Mouse (Mus musculus): Measurements from ENCODE around the gene D930048N14Rik. TPM values are rescaled to one million over a fixed set of nuclear protein-coding genes. Genes with fewer than 3 reads are reported as not detected.
"Not testable (repeated sequence)": the region's sequence is repeated elsewhere in the genome, so short reads cannot be mapped to it uniquely, and the experiment has no call there.

The D930048N14Rik gene
- total RNA-seq, 2 experiments from 2014 or later = 0.18 to 0.30 TPM

DNA sequence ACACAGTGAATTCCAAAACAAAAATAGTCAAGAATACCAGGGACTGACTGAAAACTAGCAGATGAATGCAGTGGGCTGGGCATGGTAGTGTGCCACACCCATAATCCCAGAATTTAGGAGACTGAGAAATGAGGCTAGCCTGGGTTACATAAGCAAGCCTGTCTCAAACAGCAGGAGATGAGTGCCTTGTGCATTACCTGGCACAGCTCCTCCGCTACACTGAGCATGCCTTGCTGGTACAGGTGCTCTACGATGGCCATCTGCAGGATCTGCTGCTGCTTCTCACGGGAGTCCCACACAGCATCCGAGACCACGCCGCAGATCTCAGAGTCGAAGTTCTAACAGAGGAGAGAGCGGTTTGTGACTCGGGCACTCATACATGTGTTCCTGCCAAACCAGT, 23.3 kb upstream of the D930048N14Rik start:
- intact Hi-C loops (cut with DNase I) = no loop called here
- DNase-seq = no peak

GRCm38 (mm10) chr11:51627907-51628306, 22.8 kb upstream of the D930048N14Rik start:
- no peak for DNase-seq

GRCm38 (mm10) chr11:51629651-51630314, 21.0 kb upstream of the D930048N14Rik start:
- no peak for DNase-seq
- intact Hi-C loops (cut with DNase I) = no loop called here

More at GRCm38 (mm10) chr11:51627907-51628306, 22.8 kb upstream of the D930048N14Rik start:
- intact Hi-C loops (cut with DNase I) = no loop called here

DNA sequence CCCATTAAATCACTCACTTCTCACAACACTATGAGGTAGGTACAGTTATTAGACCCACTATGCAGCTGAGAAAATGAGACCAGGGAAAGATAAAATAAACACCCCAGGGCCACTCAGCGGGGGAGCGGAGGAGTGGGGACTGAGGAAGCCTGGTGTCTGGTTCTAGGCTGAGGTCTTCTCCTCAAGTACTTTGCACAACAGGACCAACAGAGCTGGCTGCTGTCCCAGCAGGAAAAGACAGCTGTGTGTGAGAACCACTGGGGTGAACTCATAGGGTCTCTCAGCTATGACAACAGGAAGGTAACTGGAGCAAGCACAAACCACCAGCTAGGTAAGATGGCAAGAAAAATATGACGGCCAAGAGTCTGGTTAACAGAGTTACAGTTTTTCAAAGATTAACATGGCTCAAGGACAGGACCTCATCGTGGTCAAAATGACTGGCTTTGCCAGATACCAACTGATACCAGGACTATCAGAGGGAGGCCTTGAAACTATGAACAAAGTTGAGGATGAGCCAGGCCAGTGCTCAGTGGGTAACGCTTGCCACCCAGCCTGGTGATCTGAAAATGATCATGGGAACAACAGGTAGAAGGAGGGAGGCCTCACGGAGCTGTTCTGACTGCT, 18.5 kb upstream of the D930048N14Rik start:
- intact Hi-C loops (cut with DNase I) = no loop called here
- no peak for DNase-seq

GRCm38 (mm10) chr11:51633200-51633599, 17.6 kb upstream of the D930048N14Rik start:
- DNase-seq; intact Hi-C loops (cut with DNase I): not testable (repeated sequence)

DNA sequence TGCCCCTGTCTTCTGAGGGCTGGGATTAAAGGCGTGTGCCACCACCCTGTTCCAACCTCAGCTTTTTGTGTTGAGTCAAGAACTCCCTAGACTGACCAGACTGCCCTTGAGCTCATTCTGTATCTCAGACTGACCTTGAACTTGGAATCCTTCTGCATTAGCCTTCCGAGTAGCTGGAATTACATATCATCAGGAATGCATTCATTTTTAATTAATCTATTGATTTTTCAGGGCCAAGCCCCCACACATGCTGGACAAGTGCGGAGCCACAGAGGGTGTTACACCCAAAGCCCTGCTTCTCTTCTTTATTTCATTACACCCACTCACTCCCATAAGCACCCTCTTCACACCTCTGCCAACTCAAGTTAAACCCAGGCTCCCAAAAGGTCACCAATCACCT, 17.0 kb upstream of the D930048N14Rik start:
- no peak for DNase-seq
- intact Hi-C loops (cut with DNase I) = no loop called here

- no peak for DNase-seq
- intact Hi-C loops (cut with DNase I) = no loop called here
Measured at GRCm38 (mm10) chr11:51635127-51635524, 15.6 kb upstream of the D930048N14Rik start.

DNA sequence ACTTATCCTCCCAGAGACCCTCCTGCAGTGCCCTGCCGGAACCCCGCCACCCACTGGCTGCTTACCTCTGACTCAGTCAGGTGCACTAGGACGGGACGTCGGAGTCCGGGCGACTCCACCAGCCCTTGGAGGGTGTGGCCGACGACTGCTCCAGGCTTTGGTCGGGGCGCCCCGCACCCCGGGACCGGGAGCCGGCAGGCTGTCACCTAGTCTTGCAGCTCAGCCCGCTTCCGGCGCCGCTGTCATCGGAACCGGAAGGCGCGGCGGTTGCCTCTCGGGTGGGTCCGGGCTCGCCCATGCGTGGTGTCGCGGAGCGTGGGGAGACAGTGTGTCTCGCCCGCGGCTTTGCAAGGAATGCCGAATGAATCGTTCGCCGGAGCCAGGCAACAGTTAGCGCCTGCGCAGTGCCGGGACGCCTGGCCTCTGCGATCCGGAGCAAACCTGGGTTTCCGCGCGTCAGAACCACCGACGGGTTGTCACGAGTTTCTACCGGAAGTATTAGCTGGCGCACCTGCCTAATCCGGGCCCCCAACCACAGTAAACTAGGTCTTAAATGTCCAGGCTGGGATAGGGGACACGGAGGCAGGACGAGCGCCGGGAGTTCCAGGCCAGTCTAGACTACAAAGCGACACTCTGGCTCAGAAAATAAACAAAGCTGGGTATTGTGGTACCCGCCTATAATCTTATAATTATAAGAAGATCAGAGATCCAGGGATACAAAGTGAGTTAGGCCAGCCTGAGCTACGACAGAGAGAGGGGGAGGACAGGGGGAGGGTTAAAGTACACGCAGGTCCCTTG, 15.0 kb upstream of the D930048N14Rik start, which contains the start of gene Rmnd5b:
Rmnd5b (minus strand) TSS at position 372 of the 798 bp plus-strand sequence.
- peak; percentile 83 to 88 for DNase-seq
- intact Hi-C loops (cut with DNase I) = no loop called here

DNA sequence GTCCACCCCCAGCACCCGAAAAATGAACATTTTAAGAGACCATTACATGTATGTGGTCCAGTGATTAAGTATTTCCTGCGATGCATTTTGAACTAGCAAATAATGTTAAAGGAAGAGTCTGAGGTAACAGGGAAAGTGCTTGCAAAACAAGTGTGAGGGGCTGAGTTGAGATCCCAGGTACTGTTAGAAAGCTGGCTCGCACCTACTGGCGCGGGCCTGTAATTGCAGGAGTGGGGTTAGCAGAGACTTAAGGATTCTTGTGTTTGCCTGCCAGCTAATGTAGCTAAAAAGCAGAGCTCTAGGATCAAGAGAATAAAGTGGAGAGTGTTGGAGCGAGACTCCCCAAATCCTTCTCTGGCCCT, 14.4 kb upstream of the D930048N14Rik start:
- intact Hi-C loops (cut with DNase I) = no loop called here
- DNase-seq = peak in 1 of 2 experiments; percentile 42

DNA sequence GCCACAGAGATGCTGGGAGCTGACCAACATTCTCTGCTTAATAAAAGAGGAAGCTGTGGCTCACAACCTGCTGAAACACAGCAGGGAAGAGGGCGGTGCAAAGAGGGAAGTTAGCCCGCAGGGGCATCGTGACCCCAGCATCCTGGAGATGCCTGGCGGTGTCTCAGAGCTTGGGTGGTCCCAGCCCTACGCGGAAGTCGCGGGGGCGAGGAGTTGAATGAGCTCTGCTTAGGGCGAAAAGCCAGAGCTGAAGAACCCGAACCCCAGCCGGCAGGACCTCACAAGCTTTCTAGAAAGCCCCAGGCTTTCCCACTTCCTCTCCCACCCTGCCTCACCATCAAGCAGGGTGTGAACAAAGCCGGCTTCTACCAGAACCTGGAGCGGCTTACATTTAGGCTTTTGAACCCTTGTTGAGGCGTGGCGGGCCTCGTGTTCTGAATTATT, 12.8 kb upstream of the D930048N14Rik start:
- no peak for DNase-seq
- intact Hi-C loops (cut with DNase I) = no loop called here

DNA sequence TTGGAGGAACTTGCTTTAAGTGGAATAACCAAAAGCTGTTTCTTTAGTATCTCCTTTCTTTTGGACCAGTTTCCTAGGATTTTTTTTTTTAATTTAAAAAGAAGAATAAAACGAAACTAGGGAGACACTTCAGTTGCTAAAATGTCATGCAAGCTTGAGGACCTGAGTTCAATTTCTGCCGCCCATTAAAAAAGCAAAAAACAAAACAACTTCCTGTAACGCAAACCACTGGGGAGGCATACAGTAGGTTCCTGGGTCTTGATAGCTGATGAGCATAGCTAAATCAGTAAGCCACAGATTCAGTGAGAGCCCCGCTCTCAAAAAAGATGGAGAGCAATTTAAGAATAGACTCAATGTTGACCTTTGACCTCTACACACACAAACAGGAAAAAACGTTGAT, 12.3 kb upstream of the D930048N14Rik start:
- intact Hi-C loops (cut with DNase I) = no loop called here
- DNase-seq = no peak

GRCm38 (mm10) chr11:51640748-51641147, 10.0 kb upstream of the D930048N14Rik start:
- intact Hi-C loops (cut with DNase I) = no loop called here
- DNase-seq = no peak

DNA sequence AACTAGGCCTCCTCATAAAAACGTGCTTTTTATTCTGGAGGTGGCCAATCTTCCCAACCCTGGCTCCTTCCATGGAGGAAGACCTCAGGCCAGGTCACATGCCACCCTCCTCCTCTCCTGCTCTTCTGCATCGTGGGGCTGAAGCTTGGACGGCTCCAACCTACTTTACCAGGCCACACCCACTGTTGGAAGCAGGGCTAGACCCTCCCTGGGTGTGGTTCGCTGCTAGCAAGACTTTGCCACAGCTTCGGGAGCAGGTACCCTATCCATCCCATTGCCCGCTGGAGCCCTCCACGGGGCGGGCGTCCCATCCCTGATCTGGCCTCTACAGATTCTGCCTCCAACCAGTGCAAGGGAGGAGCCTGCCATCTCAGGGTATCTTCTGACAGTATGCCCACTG, 7.6 kb upstream of the D930048N14Rik start:
- intact Hi-C loops (cut with DNase I) = no loop called here
- DNase-seq = no peak

DNA sequence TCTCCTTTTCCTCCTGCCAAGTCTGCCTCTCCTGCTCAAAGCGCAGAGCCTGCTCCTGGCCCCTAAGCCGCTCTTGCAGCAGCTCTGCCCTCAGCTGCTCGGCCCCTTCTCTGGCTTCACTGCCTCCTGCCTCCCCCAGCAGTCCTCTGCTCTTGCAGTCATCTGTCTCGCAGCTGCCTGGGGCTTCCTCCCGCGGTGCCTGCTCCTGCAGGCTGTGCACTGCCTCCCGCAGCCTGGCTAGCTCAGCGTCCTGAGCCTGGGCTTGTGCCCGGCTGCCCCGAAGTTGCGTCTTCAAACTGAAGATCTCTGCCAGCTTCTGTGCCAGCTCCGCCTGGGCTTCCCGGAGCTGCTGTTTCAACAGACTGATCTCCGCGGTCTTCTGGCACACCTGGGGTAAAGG, 7.0 kb upstream of the D930048N14Rik start:
- DNase-seq = peak in 1 of 2 experiments; percentile 30
- intact Hi-C loops (cut with DNase I) = no loop called here

GRCm38 (mm10) chr11:51644217-51644616, 6.5 kb upstream of the D930048N14Rik start:
- DNase-seq = no peak
- intact Hi-C loops (cut with DNase I) = no loop called here

- no peak for DNase-seq
- intact Hi-C loops (cut with DNase I) = no loop called here
Measured at GRCm38 (mm10) chr11:51645293-51645692, 5.5 kb upstream of the D930048N14Rik start.

DNA sequence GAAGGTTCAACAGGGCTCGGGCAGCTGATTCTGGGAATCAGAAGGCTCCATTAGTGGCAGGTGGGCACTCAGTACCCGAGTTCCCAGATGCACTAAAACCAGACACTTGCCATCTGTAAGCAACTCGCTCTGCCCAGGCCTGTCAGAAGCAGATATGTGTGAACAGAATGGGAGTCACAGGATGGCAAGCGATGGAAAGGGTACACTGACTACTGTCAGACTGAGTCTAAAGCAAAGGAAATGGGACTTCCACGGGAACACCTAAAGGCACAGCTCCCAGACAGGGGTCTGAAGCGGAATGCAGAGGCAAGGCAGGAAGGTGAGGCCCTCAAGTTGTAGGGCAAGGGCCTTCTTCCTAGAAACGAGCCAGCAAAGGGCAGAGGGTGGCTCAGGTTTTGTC, 4.5 kb upstream of the D930048N14Rik start:
- DNase-seq = no peak
- intact Hi-C loops (cut with DNase I) = no loop called here

- DNase-seq = no peak
- intact Hi-C loops (cut with DNase I) = no loop called here
Measured at GRCm38 (mm10) chr11:51646751-51647667, 3.7 kb upstream of the D930048N14Rik start.

DNA sequence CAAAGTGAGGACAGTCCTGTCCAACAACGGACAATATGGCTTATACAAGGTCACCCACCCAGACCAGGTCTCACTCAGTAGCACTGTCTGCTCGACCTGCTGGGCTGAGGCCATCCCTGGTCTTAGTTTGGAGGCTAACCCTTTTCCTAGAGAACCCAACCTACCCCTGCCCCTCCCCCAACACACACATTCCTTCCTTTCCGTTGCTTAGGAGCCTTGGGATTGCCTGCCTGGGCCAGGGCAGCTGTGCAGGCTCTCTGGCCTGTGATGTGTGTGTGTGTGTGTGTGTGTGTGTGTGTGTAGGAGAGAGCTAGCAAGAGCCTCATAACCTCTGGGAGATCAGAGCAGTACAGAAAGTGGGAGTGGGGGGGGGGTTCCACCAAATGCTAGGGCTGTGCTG, 2.2 kb upstream of the D930048N14Rik start:
- intact Hi-C loops (cut with DNase I) = no loop called here
- DNase-seq = no peak
